Mouse (Mus musculus): ENCODE measurements around the gene Fam219a. TPM values are rescaled to one million over a fixed set of nuclear protein-coding genes. Genes with fewer than 3 reads are reported as not detected.
A peak's percentile ranks its signal among the peaks of the same experiment; 100 is the strongest.

The Fam219a gene
- total and polyA plus RNA-seq, 2 experiments from 2014 or later: 24.1 to 130 TPM

DNA sequence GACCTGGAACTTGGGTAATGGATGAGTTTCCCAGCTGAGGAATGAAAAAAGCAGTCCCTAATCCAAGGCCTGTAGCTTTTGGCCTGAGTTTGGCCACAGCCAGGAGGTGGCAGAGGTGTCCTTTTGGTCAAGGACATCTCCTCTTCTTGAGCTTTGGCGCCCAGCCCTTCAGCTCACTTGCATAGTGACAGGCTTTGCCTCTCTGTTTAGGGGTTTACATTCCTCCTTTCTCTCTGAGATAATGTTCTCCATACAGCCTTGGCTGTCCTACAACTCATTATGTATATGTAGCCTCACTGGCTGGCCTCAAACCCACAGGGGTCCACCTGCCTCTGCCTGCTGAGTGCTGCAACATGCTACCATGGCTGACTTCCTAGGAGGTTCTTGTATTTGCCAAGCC is 22.3 kb downstream of the Fam219a start:
- Histone ChIP-seq H3K4me1 (ENCODE audit: insufficient read depth, low read length) (no peaks in the 10 kb centered on the region), H3K9me3 (ENCODE audit: low read length) (no peaks in the 10 kb centered on the region), H3K9ac (replicated peaks; ENCODE audit: low read length, poor library complexity, severe bottlenecking) (no peak overlapping the region), H3K27ac (ENCODE audit: low read depth, low read length) (no peak overlapping the region), H3K4me2 (ENCODE audit: low read depth, low read length, poor library complexity, severe bottlenecking) (no peak overlapping the region), H3K36me3 (ENCODE audit: insufficient read depth, low read length) (no peaks in the 10 kb centered on the region), H3K4me3 (ENCODE audit: low read depth, low read length) (no peak overlapping the region), H3K27me3 (ENCODE audit: insufficient read depth, low read length) (no peaks in the 10 kb centered on the region)
- DNase-seq (ENCODE audit: low spot score) (no peak), ATAC-seq (ENCODE audit: low FRiP score) (no peak)
- no peak for TF ChIP-seq CTCF (IDR thresholded peaks at IDR 0.05)
- WGBS: 95% methylated on average over 1 of the region's 1 CpGs

DNA sequence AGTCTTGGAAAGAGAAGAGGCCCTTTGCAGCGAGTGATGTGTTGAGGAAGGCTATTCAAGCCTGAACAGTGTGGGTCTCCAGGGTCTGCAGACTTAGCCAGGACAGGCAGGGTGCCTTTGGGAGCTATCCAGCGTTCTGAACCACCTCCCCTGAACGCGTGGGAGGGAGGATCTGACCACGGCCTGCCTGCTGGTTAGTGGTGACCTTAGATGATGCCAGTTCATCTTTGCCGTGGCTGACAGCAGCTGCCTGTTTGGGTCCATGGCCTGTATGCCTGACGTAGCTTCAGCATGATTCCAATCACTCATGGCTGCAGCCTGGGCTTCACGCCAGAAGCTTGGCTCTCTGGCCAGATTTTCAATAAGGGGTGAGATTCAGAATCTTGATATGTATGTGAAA is 23.4 kb downstream of the Fam219a start:
- Histone ChIP-seq H3K27me3 (ENCODE audit: insufficient read depth, low read length) (no peaks in the 10 kb centered on the region), H3K4me2 (ENCODE audit: low read depth, low read length, poor library complexity, severe bottlenecking) (no peak overlapping the region), H3K4me3 (ENCODE audit: low read depth, low read length) (no peak overlapping the region), H3K27ac (ENCODE audit: low read depth, low read length) (no peak overlapping the region), H3K9ac (replicated peaks; ENCODE audit: low read length, poor library complexity, severe bottlenecking) (no peak overlapping the region), H3K9me3 (ENCODE audit: low read length) (no peaks in the 10 kb centered on the region), H3K36me3 (ENCODE audit: insufficient read depth, low read length) (no peaks in the 10 kb centered on the region), H3K4me1 (ENCODE audit: insufficient read depth, low read length) (no peaks in the 10 kb centered on the region)
- TF ChIP-seq CTCF (IDR thresholded peaks at IDR 0.05): no peak
- DNase-seq (ENCODE audit: low spot score) (peak; percentile 76), ATAC-seq (ENCODE audit: low FRiP score) (no peak)
- 19% methylated on average over 8 of the region's 8 CpGs for whole genome bisulfite sequencing

DNA sequence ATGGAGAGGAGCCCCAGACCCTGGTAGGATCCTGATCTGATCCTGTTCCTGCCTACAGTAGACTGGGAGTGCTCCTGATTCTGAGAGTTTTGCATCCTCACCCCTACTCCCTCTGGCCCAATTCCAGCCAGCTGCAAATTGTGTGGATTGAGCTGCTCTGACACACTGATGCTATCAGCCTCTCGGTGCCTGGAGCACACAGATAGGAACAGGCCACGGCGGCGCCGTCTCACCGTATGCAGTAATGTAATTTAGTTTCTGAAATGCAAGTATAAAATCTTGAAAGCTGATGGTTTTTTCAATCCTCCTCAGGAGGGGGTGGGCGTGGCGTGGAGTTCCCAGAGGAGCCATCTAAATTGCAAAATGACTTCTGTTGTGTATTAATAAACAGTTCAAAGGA is 27.2 kb downstream of the Fam219a start:
- Histone ChIP-seq H3K4me3 (ENCODE audit: low read depth, low read length) (no peak overlapping the region), H3K27me3 (ENCODE audit: insufficient read depth, low read length) (no peaks in the 10 kb centered on the region), H3K27ac (ENCODE audit: low read depth, low read length) (peak overlapping the region; percentile 32; the same call in 1 of the 2 replicates), H3K4me1 (ENCODE audit: insufficient read depth, low read length) (no peaks in the 10 kb centered on the region), H3K36me3 (ENCODE audit: insufficient read depth, low read length) (no peaks in the 10 kb centered on the region), H3K9me3 (ENCODE audit: low read length) (no peaks in the 10 kb centered on the region), H3K9ac (replicated peaks; ENCODE audit: low read length, poor library complexity, severe bottlenecking) (no peak overlapping the region), H3K4me2 (ENCODE audit: low read depth, low read length, poor library complexity, severe bottlenecking) (no peak overlapping the region)
- TF ChIP-seq CTCF (IDR thresholded peaks at IDR 0.05): no peak
- ATAC-seq (ENCODE audit: low FRiP score) (no peak), DNase-seq (ENCODE audit: low spot score) (no peak)
- 56% methylated on average over 8 of the region's 8 CpGs for WGBS

DNA sequence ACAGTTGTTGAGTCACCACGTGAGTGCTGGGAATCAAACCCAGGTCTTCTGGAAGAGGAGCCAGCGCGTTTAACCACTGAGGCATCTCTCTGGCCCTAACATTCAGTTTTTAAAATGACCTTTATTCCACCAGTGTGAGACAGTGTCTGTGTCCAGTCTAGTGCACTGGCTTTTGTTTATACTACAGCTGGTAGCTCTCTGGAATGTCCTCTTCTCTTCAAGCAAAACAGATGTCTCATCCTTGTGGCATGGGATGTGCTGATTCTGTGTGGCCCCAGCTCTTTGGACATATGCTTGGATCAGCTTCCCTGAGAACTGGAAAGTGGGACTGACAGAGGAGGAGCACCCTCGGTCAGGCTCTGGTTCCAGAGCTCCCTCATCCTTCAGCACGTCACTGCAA is 34.5 kb downstream of the Fam219a start:
- H3K9me3 ChIP-seq (ENCODE audit: low read length): no peaks in the 10 kb centered on the region
- no peaks in the 10 kb centered on the region for H3K36me3 ChIP-seq (ENCODE audit: insufficient read depth, low read length)
- H3K27ac ChIP-seq (ENCODE audit: low read depth, low read length): no peak overlapping the region
- DNase-seq (ENCODE audit: low spot score): no peak
- H3K4me2 ChIP-seq (ENCODE audit: low read depth, low read length, poor library complexity, severe bottlenecking): no peak overlapping the region
- no peak for ATAC-seq (ENCODE audit: low FRiP score)
- 77% methylated on average over 5 of the region's 5 CpGs for WGBS
- TF ChIP-seq CTCF (IDR thresholded peaks at IDR 0.05): no peak
- no peaks in the 10 kb centered on the region for H3K4me1 ChIP-seq (ENCODE audit: insufficient read depth, low read length)
- no peak overlapping the region for H3K9ac ChIP-seq (replicated peaks; ENCODE audit: low read length, poor library complexity, severe bottlenecking)
- no peak overlapping the region for H3K4me3 ChIP-seq (ENCODE audit: low read depth, low read length)
- no peaks in the 10 kb centered on the region for H3K27me3 ChIP-seq (ENCODE audit: insufficient read depth, low read length)

DNA sequence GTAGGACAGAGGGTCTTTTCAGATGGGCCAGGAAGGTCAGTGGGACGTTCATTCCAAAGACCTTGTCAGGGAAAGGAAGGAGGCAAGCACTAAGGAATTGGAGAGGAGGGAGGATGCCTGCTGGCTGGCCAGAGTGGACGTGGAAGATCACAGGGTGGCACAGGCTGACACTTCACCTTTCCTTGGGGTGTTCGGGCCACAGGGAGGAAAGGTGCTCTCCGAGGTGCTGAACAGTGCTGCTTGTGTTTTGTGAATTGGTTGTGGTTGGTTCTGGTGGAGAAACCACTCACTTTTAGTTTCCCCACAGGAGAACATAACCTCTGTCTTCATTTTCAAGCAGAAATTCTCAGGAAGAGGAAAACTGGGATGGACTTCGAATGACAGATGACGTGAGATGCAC is 36.9 kb downstream of the Fam219a start:
- Histone ChIP-seq H3K4me2 (ENCODE audit: low read depth, low read length, poor library complexity, severe bottlenecking) (no peak overlapping the region), H3K27ac (ENCODE audit: low read depth, low read length) (no peak overlapping the region), H3K36me3 (ENCODE audit: insufficient read depth, low read length) (no peaks in the 10 kb centered on the region), H3K27me3 (ENCODE audit: insufficient read depth, low read length) (no peaks in the 10 kb centered on the region), H3K4me1 (ENCODE audit: insufficient read depth, low read length) (peaks cover 5% of the 10 kb centered on the region; the same call in 1 of the 2 replicates), H3K9me3 (ENCODE audit: low read length) (no peaks in the 10 kb centered on the region), H3K4me3 (ENCODE audit: low read depth, low read length) (no peak overlapping the region), H3K9ac (replicated peaks; ENCODE audit: low read length, poor library complexity, severe bottlenecking) (no peak overlapping the region)
- no peak for DNase-seq (ENCODE audit: low spot score)
- TF ChIP-seq CTCF (IDR thresholded peaks at IDR 0.05): no peak
- no peak for ATAC-seq (ENCODE audit: low FRiP score)
- 42% methylated on average over 6 of the region's 6 CpGs for WGBS

DNA sequence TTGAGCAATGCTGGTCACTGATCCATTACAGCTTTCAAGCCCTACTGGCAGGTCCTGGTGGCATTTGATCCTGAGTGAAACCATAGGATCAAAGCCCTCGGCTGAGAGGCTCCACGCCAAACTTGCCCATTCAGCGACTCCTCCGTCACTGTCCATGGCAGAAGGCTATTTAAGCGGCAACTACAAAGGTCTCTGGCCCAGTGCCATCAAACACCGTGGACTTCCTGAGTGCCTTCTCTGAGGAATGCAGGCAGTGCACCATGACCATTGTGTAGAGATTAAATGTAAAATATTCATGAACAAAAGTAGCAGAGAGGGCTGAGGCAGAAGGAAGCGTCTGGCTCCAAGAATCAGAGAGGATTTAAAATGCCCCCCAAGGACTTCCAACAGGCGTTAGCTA is 41.3 kb downstream of the Fam219a start:
- Histone ChIP-seq H3K9ac (replicated peaks; ENCODE audit: low read length, poor library complexity, severe bottlenecking) (no peak overlapping the region), H3K4me3 (ENCODE audit: low read depth, low read length) (no peak overlapping the region), H3K4me2 (ENCODE audit: low read depth, low read length, poor library complexity, severe bottlenecking) (no peak overlapping the region), H3K27ac (ENCODE audit: low read depth, low read length) (no peak overlapping the region), H3K27me3 (ENCODE audit: insufficient read depth, low read length) (no peaks in the 10 kb centered on the region), H3K36me3 (ENCODE audit: insufficient read depth, low read length) (peaks cover 8% of the 10 kb centered on the region; the same call in 1 of the 2 replicates), H3K4me1 (ENCODE audit: insufficient read depth, low read length) (peaks cover 5% of the 10 kb centered on the region; the same call in 1 of the 2 replicates), H3K9me3 (ENCODE audit: low read length) (no peaks in the 10 kb centered on the region)
- no peak for TF ChIP-seq CTCF (IDR thresholded peaks at IDR 0.05)
- 19% methylated on average over 8 of the region's 8 CpGs for WGBS
- DNase-seq (ENCODE audit: low spot score): peak; percentile 53
- ATAC-seq (ENCODE audit: low FRiP score): no peak

Data from midbrain, postnatal 0 days (tissue).